Mouse (Mus musculus) liver, adult (tissue): ENCODE measurements around the gene Phkb.

ENCODE experiments used
- GATA4 ChIP-seq: IDR thresholded peaks from 2 replicates; pipeline ENCODE4 v1.6.1; 2014; ENCODE audit warnings: mild to moderate bottlenecking, low read length; ENCODE audit not compliant: insufficient replicate concordance

Phkb gene

GRCm38 (mm10) chr8:85924991-85925390 lies 84.2 kb downstream of the Phkb start:
- no peak for TF ChIP-seq GATA4

GRCm38 (mm10) chr8:85925574-85925973 lies 84.8 kb downstream of the Phkb start:
- TF ChIP-seq GATA4 = no peak

DNA sequence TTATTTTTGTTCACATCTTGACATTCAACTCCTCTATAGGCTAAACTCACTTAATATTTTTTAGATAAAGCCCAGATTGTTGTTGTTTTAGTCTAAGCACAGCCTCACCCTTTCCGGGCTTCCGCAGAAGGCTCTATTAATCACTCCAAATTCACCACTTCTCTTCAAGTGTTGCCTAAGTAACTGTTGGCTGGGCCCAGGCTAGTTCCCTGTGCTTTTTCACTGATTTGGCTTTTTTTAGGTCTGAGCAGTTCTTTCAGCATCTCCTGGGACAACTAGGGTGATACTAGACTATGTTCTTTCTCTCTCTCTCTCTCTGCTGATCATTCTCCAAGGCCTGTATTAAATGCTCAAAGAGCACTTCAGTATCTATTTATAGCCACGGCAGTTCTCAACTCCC lies 85.3 kb downstream of the Phkb start:
- no peak for TF ChIP-seq GATA4

DNA sequence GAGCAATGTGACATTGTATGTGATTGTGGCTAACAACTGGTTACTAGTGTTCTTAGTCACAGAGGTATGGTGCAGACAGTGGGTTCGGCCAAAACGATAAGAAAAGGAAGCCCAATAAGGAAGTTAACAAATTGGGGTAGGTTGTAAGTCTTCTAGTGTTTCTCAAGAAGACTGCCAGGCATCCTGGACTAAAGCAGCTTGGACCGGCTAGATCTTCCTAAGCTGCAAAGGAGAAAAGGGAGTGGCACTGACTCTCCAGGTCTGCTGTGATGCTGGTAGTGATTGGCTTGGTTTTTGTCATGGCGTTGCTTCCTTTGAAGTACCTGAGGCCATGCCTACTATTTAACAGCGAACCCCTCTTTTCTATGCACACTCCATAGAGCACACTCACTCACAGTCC lies 95.4 kb downstream of the Phkb start:
- no peak for TF ChIP-seq GATA4

DNA sequence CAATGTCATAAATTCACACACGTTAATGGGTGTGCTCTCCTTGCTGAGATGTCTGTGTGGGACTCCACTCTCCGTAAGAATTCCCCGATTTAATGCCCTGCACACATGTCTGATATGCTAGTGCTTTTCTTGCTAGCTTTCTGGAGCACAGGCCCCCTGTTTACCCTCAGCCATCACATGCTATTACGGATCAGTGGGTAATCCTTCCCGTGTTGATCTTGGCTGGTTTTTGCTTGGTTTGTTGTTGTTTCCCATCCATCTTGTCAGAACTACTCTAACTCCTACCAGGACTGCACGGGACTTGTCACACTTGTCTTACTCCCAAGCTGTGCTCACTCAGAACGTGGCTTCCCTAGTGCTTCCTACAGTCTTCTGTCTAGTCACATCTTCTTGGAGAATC lies 96.6 kb downstream of the Phkb start:
- no peak for TF ChIP-seq GATA4

GRCm38 (mm10) chr8:85944820-85945219 lies 104.1 kb downstream of the Phkb start:
- no peak for TF ChIP-seq GATA4

DNA sequence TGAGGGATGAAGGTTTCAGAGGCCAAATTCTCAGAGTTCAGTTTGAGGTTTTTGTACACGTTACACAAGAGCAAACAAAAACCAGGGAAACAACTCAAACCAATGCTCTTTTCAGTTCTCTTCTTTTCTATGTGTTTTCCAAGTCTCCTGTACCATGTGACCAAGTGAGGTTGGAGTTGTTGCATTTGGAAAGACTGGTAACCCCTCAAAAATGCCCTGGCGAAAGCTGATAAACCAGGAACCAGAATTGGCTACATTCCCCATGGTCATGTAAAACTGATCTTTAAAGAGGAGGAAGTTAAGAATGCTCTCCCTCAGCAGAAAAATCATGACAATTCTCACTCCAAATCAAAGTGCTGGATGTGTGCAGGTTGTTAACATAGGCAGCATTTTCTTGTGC lies 117.6 kb downstream of the Phkb start:
- TF ChIP-seq GATA4 = no peak

- no peak for TF ChIP-seq GATA4
Measured at GRCm38 (mm10) chr8:85959880-85960279, 119.1 kb downstream of the Phkb start.

- no peak for TF ChIP-seq GATA4
Measured at GRCm38 (mm10) chr8:85977588-85978077, 136.9 kb downstream of the Phkb start.

- no peak for TF ChIP-seq GATA4
Measured at GRCm38 (mm10) chr8:85992911-85993310, 152.2 kb downstream of the Phkb start.

- no peak for TF ChIP-seq GATA4
Measured at GRCm38 (mm10) chr8:85993661-85994060, 152.9 kb downstream of the Phkb start.

GRCm38 (mm10) chr8:85995971-85996370 lies 155.2 kb downstream of the Phkb start:
- TF ChIP-seq GATA4 = no peak

- no peak for TF ChIP-seq GATA4
Measured at GRCm38 (mm10) chr8:86006485-86006884, 165.7 kb downstream of the Phkb start.

GRCm38 (mm10) chr8:86016806-86017205 lies 176.0 kb downstream of the Phkb start:
- TF ChIP-seq GATA4 = no peak

- TF ChIP-seq GATA4 = no peak
Measured at GRCm38 (mm10) chr8:86028646-86029312, 188.0 kb downstream of the Phkb start.

DNA sequence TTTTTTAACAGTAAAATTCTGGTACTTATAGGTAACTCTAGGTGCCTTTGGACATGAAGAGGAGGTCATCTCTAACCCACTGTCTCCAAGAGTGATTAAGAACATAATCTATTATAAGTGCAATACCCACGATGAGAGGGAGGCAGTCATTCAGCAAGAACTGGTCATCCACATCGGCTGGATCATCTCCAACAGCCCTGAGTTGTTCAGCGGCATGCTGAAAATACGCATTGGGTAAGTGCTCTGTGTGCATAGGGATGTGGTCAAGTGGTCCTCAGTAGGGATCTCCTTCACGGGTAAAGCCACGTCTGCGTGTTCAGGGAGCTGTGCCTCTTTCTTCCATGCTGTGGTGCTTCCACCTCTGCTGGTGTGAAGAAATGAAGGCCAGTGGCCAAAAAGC lies 188.7 kb downstream of the Phkb start:
- no peak for TF ChIP-seq GATA4
